Comparison of ENCODE assay signal across 8 mouse cellular contexts in the genomic region with DNA sequence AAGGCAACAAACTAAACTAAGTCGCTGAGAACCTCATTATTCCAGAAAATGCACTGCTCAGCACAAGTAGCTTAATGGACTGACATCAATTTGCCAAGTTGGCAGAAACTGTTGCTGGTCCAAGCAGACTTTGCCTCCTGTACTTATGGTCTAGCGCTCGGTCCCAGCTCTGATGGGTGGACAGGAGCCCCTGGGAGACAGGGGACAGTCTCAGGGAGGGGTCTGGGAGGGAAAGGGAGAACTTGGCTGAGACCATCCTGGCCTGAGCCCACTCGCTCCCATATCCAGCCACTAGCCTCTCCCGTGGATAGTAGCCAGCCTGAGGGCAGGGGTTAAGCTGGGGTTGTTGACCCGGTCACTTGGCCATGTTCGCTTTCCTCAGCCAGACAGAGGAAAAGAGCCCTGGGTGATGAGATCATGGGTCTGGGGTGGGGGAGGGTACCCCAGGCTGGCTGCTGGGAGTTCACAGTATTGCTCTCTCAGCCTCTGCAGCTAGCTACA. TPM values are rescaled to one million over a fixed set of nuclear protein-coding genes. Genes with fewer than 3 reads are reported as not detected.
A peak's percentile ranks its signal among the peaks of the same experiment; 100 is the strongest.
DNase-seq lines count a peak whose midpoint lies in the region; ATAC-seq and TF ChIP-seq lines count a peak whose summit lies in the region.

No protein-coding gene starts in this region.

- TF ChIP-seq POLR2A in CH12.LX (IDR thresholded peaks at IDR 0.05; ENCODE audit: low read depth, low read length): no peak

- H3K27ac ChIP-seq in CH12.LX (ENCODE audit: insufficient read depth, low read depth): peak overlapping the region; percentile 39; the same call in 1 of the 2 replicates
- H3K27ac ChIP-seq in lung, embryonic 15.5 days: peak overlapping the region; percentile 92
- H3K27ac ChIP-seq in stomach, embryonic 14.5 days (ENCODE audit: low read length): peak overlapping the region; percentile 97

- TF ChIP-seq EP300 in CH12.LX (IDR thresholded peaks at IDR 0.05; ENCODE audit: low read length): no peak

- no peak for DNase-seq in CH12.LX (ENCODE audit: extremely low read depth)
- peak; percentile 73 for DNase-seq in embryo, embryonic 10.5 days (ENCODE audit: low spot score)
- DNase-seq in heart, adult 9 months (ENCODE audit: low spot score in 2 of 2): peak; percentile 73 to 85
- peak; percentile 86 to 91 for DNase-seq in kidney, adult 8-10 months
- DNase-seq in left cerebral cortex, adult 18-20 months (ENCODE audit: low spot score in 2 of 2): no peak
- no peak for DNase-seq in spleen, postnatal 36 days (ENCODE audit: low spot score in 2 of 2)

- no peak overlapping the region for H3K4me3 ChIP-seq in CH12.LX (replicated peaks in 1 of 3; ENCODE audit: low read depth in 2 of 3, low read length in 2 of 3, poor library complexity in 1 of 3)
- H3K4me3 ChIP-seq in lung, embryonic 15.5 days: peak overlapping the region; percentile 3
- H3K4me3 ChIP-seq in stomach, embryonic 14.5 days (ENCODE audit: low read depth, low read length): peak overlapping the region; percentile 9; the same call in 1 of the 2 replicates

- no peaks in the 10 kb centered on the region for H3K9me3 ChIP-seq in CH12.LX (replicated peaks; ENCODE audit: low read length)
- H3K9me3 ChIP-seq in lung, embryonic 15.5 days: no peaks in the 10 kb centered on the region
- no peaks in the 10 kb centered on the region for H3K9me3 ChIP-seq in stomach, embryonic 14.5 days (ENCODE audit: control insufficient read depth, low read depth, low read length)

- H3K9ac ChIP-seq in CH12.LX (ENCODE audit: insufficient read depth, low read depth): no peak overlapping the region
- peak overlapping the region; percentile 17; the same call in 1 of the 2 replicates for H3K9ac ChIP-seq in lung, embryonic 15.5 days
- no peak overlapping the region for H3K9ac ChIP-seq in stomach, embryonic 14.5 days (replicated peaks; ENCODE audit: low read depth, low read length)

- H3K27me3 ChIP-seq in CH12.LX (replicated peaks): no peaks in the 10 kb centered on the region
- H3K27me3 ChIP-seq in lung, embryonic 15.5 days: no peaks in the 10 kb centered on the region
- H3K27me3 ChIP-seq in stomach, embryonic 14.5 days (ENCODE audit: control insufficient read depth, insufficient read depth, low read length): no peaks in the 10 kb centered on the region

- WGBS in lung, embryonic 15.5 days: 20% methylated on average over 7 of the region's 7 CpGs
- WGBS in stomach, embryonic 14.5 days: 21% methylated on average over 7 of the region's 7 CpGs

- TF ChIP-seq CTCF in CH12.LX (conservative IDR thresholded peaks at IDR 0.05 in 1 of 2, IDR thresholded peaks at IDR 0.05 in 1 of 2; ENCODE audit: low read depth in 2 of 2, low read length in 2 of 2): no peak

- H3K79me2 ChIP-seq in CH12.LX (replicated peaks; ENCODE audit: control insufficient read depth, extremely low read depth, insufficient read depth, poor library complexity, severe bottlenecking): peaks cover 3% of the 10 kb centered on the region; the same call in 1 of the 2 replicates

- H3K4me2 ChIP-seq in CH12.LX (ENCODE audit: insufficient read depth, low read depth, poor library complexity, severe bottlenecking): peak overlapping the region; percentile 14; the same call in 1 of the 2 replicates
- H3K4me2 ChIP-seq in lung, embryonic 15.5 days: peak overlapping the region; percentile 78
- peak overlapping the region; percentile 73 for H3K4me2 ChIP-seq in stomach, embryonic 14.5 days (replicated peaks; ENCODE audit: low read depth, low read length)

- ATAC-seq in lung, embryonic 15.5 days (ENCODE audit: borderline replicate concordance, extremely low read depth, low FRiP score, low TSS enrichment): no peak
- no peak for ATAC-seq in stomach, embryonic 14.5 days (ENCODE audit: insufficient number of reproducible peaks, insufficient read depth, low FRiP score, low read depth)

- TF ChIP-seq RAD21 in CH12.LX (IDR thresholded peaks at IDR 0.05; ENCODE audit: low read depth, low read length): no peak

- peaks cover 6 to 53% of the 10 kb centered on the region in 2 experiments; a peak in 3 of 4 replicates for H3K4me1 ChIP-seq in CH12.LX (ENCODE audit: control insufficient read depth in 1 of 2, insufficient read depth in 2 of 2)
- peaks cover 75% of the 10 kb centered on the region for H3K4me1 ChIP-seq in lung, embryonic 15.5 days
- H3K4me1 ChIP-seq in stomach, embryonic 14.5 days (ENCODE audit: control insufficient read depth, insufficient read depth, low read length): peaks cover 48% of the 10 kb centered on the region

- dilution Hi-C loops in CH12.LX (cut with MboI; ENCODE audit: extremely low pct_ligation_motif_present, extremely low pct_unique_long_range_greater_than_20kb, low sequenced_read_pairs): no loop called here

- in situ Hi-C loops in CH12.LX (cut with MboI; ENCODE audit: low pct_ligation_motif_present, low pct_unique_long_range_greater_than_20kb, low sequenced_read_pairs): no loop called here

- peaks cover 0 to 7% of the 10 kb centered on the region in 2 experiments for H3K36me3 ChIP-seq in CH12.LX (replicated peaks in 1 of 2; ENCODE audit: control insufficient read depth in 1 of 2, insufficient read depth in 1 of 2, low read length in 1 of 2)
- no peaks in the 10 kb centered on the region for H3K36me3 ChIP-seq in lung, embryonic 15.5 days
- H3K36me3 ChIP-seq in stomach, embryonic 14.5 days (ENCODE audit: control insufficient read depth, insufficient read depth, low read length): no peaks in the 10 kb centered on the region

TF ChIP-seq in CH12.LX, 34 proteins besides CTCF, POLR2A, EP300 and RAD21:
- no peak for TF ChIP-seq NELFE (IDR thresholded peaks at IDR 0.05; ENCODE audit: low read depth, low read length)
- no peak for TF ChIP-seq MEF2A (IDR thresholded peaks at IDR 0.05; ENCODE audit: borderline replicate concordance, low read depth, low read length)
- no peak for TF ChIP-seq NRF1 (IDR thresholded peaks at IDR 0.05; ENCODE audit: low read depth, low read length)
- no peak for TF ChIP-seq PAX5 (IDR thresholded peaks at IDR 0.05; ENCODE audit: low read length)
- no peak for TF ChIP-seq CHD2 (IDR thresholded peaks at IDR 0.05; ENCODE audit: low read length)
- no peak for TF ChIP-seq GABPA (IDR thresholded peaks at IDR 0.05; ENCODE audit: insufficient replicate concordance, low read depth, low read length)
- TF ChIP-seq IRF4 (IDR thresholded peaks at IDR 0.05; ENCODE audit: low read depth, low read length): no peak
- no peak for TF ChIP-seq USF1 (IDR thresholded peaks at IDR 0.05; ENCODE audit: low read depth, low read length)
- no peak for TF ChIP-seq MAX (IDR thresholded peaks at IDR 0.05; ENCODE audit: low read length)
- TF ChIP-seq TBP (conservative IDR thresholded peaks at IDR 0.05; ENCODE audit: low read depth, low read length): no peak
- TF ChIP-seq ZNF384 (IDR thresholded peaks at IDR 0.05; ENCODE audit: low read depth, low read length): no peak
- no peak for TF ChIP-seq MAZ (IDR thresholded peaks at IDR 0.05; ENCODE audit: low read depth, low read length)
- TF ChIP-seq MAFK (IDR thresholded peaks at IDR 0.05; ENCODE audit: insufficient replicate concordance, low read length): no peak
- TF ChIP-seq MYC (IDR thresholded peaks at IDR 0.05; ENCODE audit: low read depth, low read length): no peak
- TF ChIP-seq ZMIZ1 (IDR thresholded peaks at IDR 0.05; ENCODE audit: low read depth, low read length): no peak
- TF ChIP-seq RCOR1 (conservative IDR thresholded peaks at IDR 0.05; ENCODE audit: low read depth, low read length): no peak
- TF ChIP-seq MXI1 (IDR thresholded peaks at IDR 0.05; ENCODE audit: low read depth, low read length): no peak

RNA-seq across cellular contexts. Expression of a gene that starts 3.4 kb away (rescaled TPM):
- total RNA-seq in CH12.LX (2012; rRNA removed) (4.2 and 4.7 TPM in 2 replicates), CH12.LX (2014; rRNA removed) (2.7 and 2.8 TPM in 2 replicates)
- 5.2 and 5.8 TPM in 2 replicates for polyA plus RNA-seq in CH12.LX (2012; ENCODE audit: insufficient read length, low read depth)
- 8.2 and 11.4 TPM in 2 replicates for polyA plus RNA-seq in lung, embryonic 15.5 days (2015; fragmentation: Nextera tagmentation; extraction: Ambion mirVana)
- polyA plus RNA-seq in stomach, embryonic 14.5 days (2014; fragmentation: Nextera tagmentation; extraction: Ambion mirVana): 7.3 and 9.5 TPM in 2 replicates
- 10 to 100 TPM; 39.0 to 39.1 TPM for total RNA-seq in left cerebral cortex, adult 18-20 months (2021)

RNA-seq across cellular contexts. Expression of a gene that starts 38.7 kb away (rescaled TPM):
- total RNA-seq in CH12.LX (2012; rRNA removed): 5.0 and 5.5 TPM in 2 replicates
- total RNA-seq in CH12.LX (2014; rRNA removed): 5.1 and 5.9 TPM in 2 replicates
- 7.5 and 10.0 TPM in 2 replicates for polyA plus RNA-seq in CH12.LX (2012; ENCODE audit: insufficient read length, low read depth)
- 11.0 and 11.5 TPM in 2 replicates for polyA plus RNA-seq in lung, embryonic 15.5 days (2015; fragmentation: Nextera tagmentation; extraction: Ambion mirVana)
- 8.7 and 8.8 TPM in 2 replicates for polyA plus RNA-seq in stomach, embryonic 14.5 days (2014; fragmentation: Nextera tagmentation; extraction: Ambion mirVana)
- 10 to 100 TPM; 13.4 to 16.0 TPM for total RNA-seq in left cerebral cortex, adult 18-20 months (2021)

RNA-seq across cellular contexts. Expression of a gene that starts 41.9 kb away (rescaled TPM):
- total RNA-seq in CH12.LX (2012; rRNA removed) (25.7 and 32.7 TPM in 2 replicates), CH12.LX (2014; rRNA removed) (14.6 and 15.4 TPM in 2 replicates)
- 21.1 and 21.4 TPM in 2 replicates for polyA plus RNA-seq in CH12.LX (2012; ENCODE audit: insufficient read length, low read depth)
- polyA plus RNA-seq in lung, embryonic 15.5 days (2015; fragmentation: Nextera tagmentation; extraction: Ambion mirVana): 85.4 and 91.3 TPM in 2 replicates
- 65.7 and 78.1 TPM in 2 replicates for polyA plus RNA-seq in stomach, embryonic 14.5 days (2014; fragmentation: Nextera tagmentation; extraction: Ambion mirVana)
- 10 to 100 TPM; 15.3 to 17.4 TPM for total RNA-seq in left cerebral cortex, adult 18-20 months (2021)

RNA-seq across cellular contexts. Expression of a gene that starts 57.1 kb away (rescaled TPM):
- total RNA-seq in CH12.LX (2012; rRNA removed) (77.9 and 98.8 TPM in 2 replicates), CH12.LX (2014; rRNA removed) (79.1 and 100 TPM in 2 replicates)
- 101 and 115 TPM in 2 replicates for polyA plus RNA-seq in CH12.LX (2012; ENCODE audit: insufficient read length, low read depth)
- polyA plus RNA-seq in lung, embryonic 15.5 days (2015; fragmentation: Nextera tagmentation; extraction: Ambion mirVana): 146 and 149 TPM in 2 replicates
- polyA plus RNA-seq in stomach, embryonic 14.5 days (2014; fragmentation: Nextera tagmentation; extraction: Ambion mirVana): 134 and 146 TPM in 2 replicates
- 10 to 100 TPM; 60.1 to 64.3 TPM for total RNA-seq in left cerebral cortex, adult 18-20 months (2021)

Comparison
In these comparisons a context has a peak if more than half of its experiments do, and no peak if none do; other contexts are left out.
1. DNase-seq: peak in embryo, embryonic 10.5 days (single experiment), heart, adult 9 months (2 of 2) and kidney, adult 8-10 months (2 of 2); none in CH12.LX (single experiment), left cerebral cortex, adult 18-20 months (0 of 2) and spleen, postnatal 36 days (0 of 2).
2. H3K27ac ChIP-seq: peak in every context shown above with its lines; median percentile 97 in stomach, embryonic 14.5 days; 92 in lung, embryonic 15.5 days; 39 in CH12.LX.
3. H3K4me2 ChIP-seq: peak in every context shown above with its lines; median percentile 78 in lung, embryonic 15.5 days; 73 in stomach, embryonic 14.5 days; 14 in CH12.LX.
4. H3K4me3 ChIP-seq: peak in lung, embryonic 15.5 days (single experiment) and stomach, embryonic 14.5 days (single experiment); none in CH12.LX (0 of 3).